10 mouse cellular contexts compared by ENCODE assay signal in genomic region chr7:63956138-63956823, GRCm38 (mm10). TPM values are rescaled to one million over a fixed set of nuclear protein-coding genes. Genes with fewer than 3 reads are reported as not detected.
A peak's percentile ranks its signal among the peaks of the same experiment; 100 is the strongest.
DNase-seq lines count a peak whose midpoint lies in the region; ATAC-seq and TF ChIP-seq lines count a peak whose summit lies in the region.
"Had no signal": no experiment of that assay in that cellular context is flagged by ENCODE, and none has a peak within 500 bp of the region (broad histone marks: within the 10 kb centered on the region; RNA-seq: fewer than 3 reads in every experiment).

No protein-coding gene starts in this region.

- peak overlapping the region; percentile 41 for H3K27ac ChIP-seq in left cerebral cortex, adult 2 months
- peak overlapping the region; percentile 71; the same call in 1 of the 2 replicates for H3K27ac ChIP-seq in neural tube, embryonic 14.5 days (ENCODE audit: low read depth, low read length)

- no peak overlapping the region for H3K4me2 ChIP-seq in neural tube, embryonic 14.5 days (ENCODE audit: low read depth, low read length)

- TF ChIP-seq CTCF in left cerebral cortex, adult 2 months (IDR thresholded peaks at IDR 0.05) = no peak

- no peaks in the 10 kb centered on the region for H3K9me3 ChIP-seq in erythroblast, embryonic 14.5 days (ENCODE audit: control insufficient read depth, low read length)
- no peaks in the 10 kb centered on the region for H3K9me3 ChIP-seq in neural tube, embryonic 14.5 days (ENCODE audit: control insufficient read depth, low read length)

- H3K27me3 ChIP-seq in erythroblast, embryonic 14.5 days (ENCODE audit: control insufficient read depth) = no peaks in the 10 kb centered on the region
- no peaks in the 10 kb centered on the region for H3K27me3 ChIP-seq in neural tube, embryonic 14.5 days (ENCODE audit: control insufficient read depth, insufficient read depth, low read length)

- DNase-seq in left cerebral cortex, adult 2 months (ENCODE audit: extremely low spot score in 1 of 2, low spot score in 2 of 2) = no peak
- DNase-seq in left cerebral cortex, postnatal 25 days (ENCODE audit: low spot score in 2 of 2) = no peak
- peak; percentile 81 for DNase-seq in liver
- no peak for DNase-seq in adrenal gland, adult 8-10 months
- no peak for DNase-seq in adrenal gland, postnatal 25 days
- no peak for DNase-seq in heart, postnatal 4 days

- H3K36me3 ChIP-seq in erythroblast, embryonic 14.5 days (ENCODE audit: control insufficient read depth) = no peaks in the 10 kb centered on the region
- H3K36me3 ChIP-seq in neural tube, embryonic 14.5 days (ENCODE audit: control insufficient read depth, insufficient read depth, low read length) = no peaks in the 10 kb centered on the region

- H3K4me1 ChIP-seq in erythroblast, embryonic 14.5 days (ENCODE audit: control insufficient read depth) = peaks cover 86% of the 10 kb centered on the region
- peaks cover 17% of the 10 kb centered on the region for H3K4me1 ChIP-seq in neural tube, embryonic 14.5 days (ENCODE audit: control insufficient read depth, insufficient read depth, low read length)

- H3K4me3 ChIP-seq in left cerebral cortex, adult 2 months = no peak overlapping the region
- H3K4me3 ChIP-seq in erythroblast, embryonic 14.5 days (replicated peaks) = peak overlapping the region; percentile 34
- no peak overlapping the region for H3K4me3 ChIP-seq in neural tube, embryonic 14.5 days (ENCODE audit: low read depth, low read length)
- H3K4me3 ChIP-seq: myocyte had no signal

- 64% methylated on average over 14 of the region's 14 CpGs for WGBS in neural tube, embryonic 14.5 days

- ATAC-seq in neural tube, embryonic 14.5 days (ENCODE audit: low read depth) = peak; percentile 5; the same call in 1 of the 2 replicates

- intact Hi-C loops in left cerebral cortex, adult 2 months (cut with DNase I) = no loop called here
- intact Hi-C loops in left cerebral cortex, postnatal 25 days (cut with DNase I) = no loop called here

- H3K9ac ChIP-seq in neural tube, embryonic 14.5 days (replicated peaks; ENCODE audit: low read depth, low read length) = no peak overlapping the region

RNA-seq across cellular contexts. Expression of gene Klf13, which starts 17.6 kb away (rescaled TPM):
- total RNA-seq in left cerebral cortex, adult 2 months (2021) = 100 to 1,000 TPM; 179 to 199 TPM
- 100 to 1,000 TPM; 161 to 167 TPM for total RNA-seq in left cerebral cortex, postnatal 25 days (2021)
- 8.8 and 11.3 TPM in 2 replicates for polyA plus RNA-seq in erythroblast, embryonic 14.5 days (2012)
- polyA plus RNA-seq in neural tube, embryonic 14.5 days (2014; fragmentation: Nextera tagmentation; extraction: Ambion mirVana) = 24.9 and 32.5 TPM in 2 replicates
- total RNA-seq in adrenal gland, adult 8-10 months (2022) = 10 to 100 TPM; 56.8 to 83.6 (median 74.3) TPM
- 85.4 and 93.8 TPM in 2 replicates for total RNA-seq in adrenal gland, postnatal 25 days (2021)
- 10 to 100 TPM; 52.1 to 53.2 TPM for total RNA-seq in heart, postnatal 4 days (2021)

RNA-seq across cellular contexts. Expression of gene E030018B13Rik, which starts 39.6 kb away (rescaled TPM):
- not detected for total RNA-seq in left cerebral cortex, adult 2 months (2021)
- total RNA-seq in left cerebral cortex, postnatal 25 days (2021) = not detected
- polyA plus RNA-seq in erythroblast, embryonic 14.5 days (2012) = not detected in 2 replicates
- polyA plus RNA-seq in neural tube, embryonic 14.5 days (2014; fragmentation: Nextera tagmentation; extraction: Ambion mirVana) = 0.55 TPM in 1 of 2 replicates, not detected in the other
- under 1 TPM in 1 of 4 experiments, not detected in 3; 0.45 TPM for total RNA-seq in adrenal gland, adult 8-10 months (2022)
- not detected in 2 replicates for total RNA-seq in adrenal gland, postnatal 25 days (2021)
- total RNA-seq in heart, postnatal 4 days (2021) = not detected
- total RNA-seq: CH12.LX had no signal
